Mouse (Mus musculus): ENCODE measurements around the gene Gm16181.

- TF ChIP-seq CTCF (IDR thresholded peaks at IDR 0.05; ENCODE audit: borderline replicate concordance, extremely low read depth, insufficient read depth, insufficient read length) (no peak), POLR2A (IDR thresholded peaks at IDR 0.05; ENCODE audit: borderline replicate concordance, extremely low read depth, insufficient read depth, insufficient read length, poor library complexity, severe bottlenecking) (no peak)
Measured at GRCm38 (mm10) chr17:35187959-35188610, 32.5 kb upstream of the Gm16181 start, which contains the start of gene Lst1.

Data from brain, embryonic 14.5 days (tissue).